Mouse (Mus musculus) lung, adult 2 months (tissue): ENCODE measurements around the gene Sptan1. TPM values are rescaled to one million over a fixed set of nuclear protein-coding genes. Genes with fewer than 3 reads are reported as not detected.

ENCODE experiments used
- DNase-seq: peaks from one replicate; pipeline ENCODE4 v3.0.0; 2022
- H3K4me1 ChIP-seq: fragments of 200-500 bp; 2 replicates; pipeline ENCODE4 v1.6.1; 2011; ENCODE audit warnings: low read length; ENCODE audit not compliant: control insufficient read depth, insufficient read depth
- H3K4me3 ChIP-seq: fragments of 200-500 bp; replicated peaks from 2 replicates; pipeline ENCODE3; 2011; ENCODE audit warnings: low read depth, mild to moderate bottlenecking, control low read depth, low read length; ENCODE audit errors: extremely low read depth
- CTCF ChIP-seq: fragments of 200-500 bp; IDR thresholded peaks from 2 replicates; pipeline ENCODE4 v1.5.1; 2011; ENCODE audit warnings: mild to moderate bottlenecking, low read length, control low read depth; ENCODE audit not compliant: insufficient read depth
- POLR2A ChIP-seq: fragments of 200-500 bp; IDR thresholded peaks from 2 replicates; pipeline ENCODE4 v1.6.1; 2011; ENCODE audit warnings: low read depth, mild to moderate bottlenecking, control low read depth, low read length, borderline replicate concordance; ENCODE audit errors: extremely low read depth
- WGBS: fragments of 180-500 bp; shearing (Covaris S2); methylation state at CpG from one replicate; pipeline ENCODE4 v1.1.7; 2018; 5-methylcytosine and 5-hydroxymethylcytosine counted together
- polyA plus RNA-seq: library from polyadenylated mRNA; depleted of rRNA; stranded (reverse); fragments of >200 nt; gene quantifications from 2 replicates; pipeline ENCODE4 v1.2.3, GENCODE M21; 2012

The Sptan1 gene
- polyA plus RNA-seq, 1 experiment: 313 TPM

GRCm38 (mm10) chr2:29948896-29949295 lies 16.5 kb upstream of the Sptan1 start:
- no peaks in the 10 kb centered on the region for H3K4me1 ChIP-seq
- 87% methylated on average over 5 of the region's 5 CpGs for WGBS
- no peak for DNase-seq
- no peak overlapping the region for H3K4me3 ChIP-seq
- no peak for TF ChIP-seq CTCF
- no peak for TF ChIP-seq POLR2A

GRCm38 (mm10) chr2:29961246-29961645 lies 4.1 kb upstream of the Sptan1 start:
- H3K4me3 ChIP-seq: no peak overlapping the region
- WGBS: 91% methylated on average over 7 of the region's 7 CpGs
- peaks cover 4% of the 10 kb centered on the region for H3K4me1 ChIP-seq
- no peak for DNase-seq
- TF ChIP-seq CTCF (no peak), POLR2A (no peak)

GRCm38 (mm10) chr2:29964354-29965249 lies 758 bp upstream of the Sptan1 start:
- WGBS: 8% methylated on average over 10 of the region's 10 CpGs
- TF ChIP-seq POLR2A (no peak; the same call in 1 of the 2 replicates), CTCF (no peak)
- peaks cover 15% of the 10 kb centered on the region for H3K4me1 ChIP-seq
- peak overlapping the region; percentile 36 for H3K4me3 ChIP-seq
- DNase-seq: peak; percentile 44

GRCm38 (mm10) chr2:29965906-29966305 lies 546 bp downstream of the Sptan1 start:
- WGBS: under 1% methylated on average over 41 of the region's 41 CpGs
- DNase-seq: peak; percentile 54
- H3K4me1 ChIP-seq: peaks cover 27% of the 10 kb centered on the region
- no peak for TF ChIP-seq POLR2A
- no peak for TF ChIP-seq CTCF
- peak overlapping the region; percentile 98 for H3K4me3 ChIP-seq

GRCm38 (mm10) chr2:29966826-29967225 lies 1.5 kb downstream of the Sptan1 start:
- WGBS: 30% methylated on average over 2 of the region's 2 CpGs
- Histone ChIP-seq H3K4me3 (peak overlapping the region; percentile 98), H3K4me1 (peaks cover 32% of the 10 kb centered on the region)
- TF ChIP-seq CTCF: no peak
- TF ChIP-seq POLR2A: no peak
- DNase-seq: no peak

GRCm38 (mm10) chr2:29967768-29968167 lies 2.4 kb downstream of the Sptan1 start:
- no peak for DNase-seq
- WGBS: 26% methylated on average over 5 of the region's 5 CpGs
- peaks cover 41% of the 10 kb centered on the region for H3K4me1 ChIP-seq
- TF ChIP-seq CTCF: no peak
- no peak for TF ChIP-seq POLR2A
- peak overlapping the region; percentile 12 for H3K4me3 ChIP-seq

- TF ChIP-seq CTCF: no peak
- TF ChIP-seq POLR2A: no peak
- no peak overlapping the region for H3K4me3 ChIP-seq
- no peak for DNase-seq
- H3K4me1 ChIP-seq: peaks cover 42% of the 10 kb centered on the region
- WGBS: 21% methylated on average over 5 of the region's 5 CpGs
These were observed 3.3 kb downstream of the Sptan1 start for GRCm38 (mm10) chr2:29968638-29969037.

GRCm38 (mm10) chr2:29971838-29972635 lies 6.7 kb downstream of the Sptan1 start:
- WGBS: 26% methylated on average over 9 of the region's 9 CpGs
- DNase-seq: peak; percentile 55
- peaks cover 58% of the 10 kb centered on the region for H3K4me1 ChIP-seq

GRCm38 (mm10) chr2:29973525-29973924 lies 8.2 kb downstream of the Sptan1 start:
- WGBS: 8% methylated on average over 2 of the region's 2 CpGs
- DNase-seq: no peak

More at GRCm38 (mm10) chr2:29971838-29972635, 6.7 kb downstream of the Sptan1 start:
- H3K4me3 ChIP-seq: no peak overlapping the region
- TF ChIP-seq CTCF: no peak
- no peak for TF ChIP-seq POLR2A

GRCm38 (mm10) chr2:29977307-29977706 lies 11.9 kb downstream of the Sptan1 start:
- no peak for DNase-seq
- Histone ChIP-seq H3K4me1 (peaks cover 25% of the 10 kb centered on the region), H3K4me3 (no peak overlapping the region)
- TF ChIP-seq POLR2A (no peak), CTCF (peak; percentile 26; the same call in 1 of the 2 replicates)

More at GRCm38 (mm10) chr2:29973525-29973924, 8.2 kb downstream of the Sptan1 start:
- Histone ChIP-seq H3K4me1 (peaks cover 53% of the 10 kb centered on the region), H3K4me3 (no peak overlapping the region)
- TF ChIP-seq CTCF (no peak), POLR2A (no peak)
